Mouse (Mus musculus) intestine, embryonic 14.5 days (tissue): ENCODE results near the gene Cer1. TPM values are rescaled to one million over a fixed set of nuclear protein-coding genes. Genes with fewer than 3 reads are reported as not detected.
A peak's percentile ranks its signal among the peaks of the same experiment; 100 is the strongest.

ENCODE experiments used
- ATAC-seq: fragments of 200-750 bp; cut with Nextera tagmentation; replicated peaks from 2 replicates; pipeline ENCODE4 v1.8.0; 2017; ENCODE audit warnings: low read depth, moderate number of reproducible peaks, moderate TSS enrichment, moderate library complexity; ENCODE audit not compliant: low FRiP score, low TSS enrichment
- DNase-seq: peaks from one replicate; pipeline ENCODE4 v3.0.0-alpha.2; 2018; ENCODE audit warnings: low spot score
- H3K27ac ChIP-seq: fragments of 300-500 bp; sonication (generic); 2 replicates; pipeline ENCODE4 v1.5.1; 2014; ENCODE audit warnings: low read depth, mild to moderate bottlenecking, control low read depth
- H3K27me3 ChIP-seq: fragments of 300-500 bp; sonication (generic); replicated peaks from 2 replicates; pipeline ENCODE4 v1.6.1; 2014; ENCODE audit warnings: low read length, control low read depth; ENCODE audit not compliant: control insufficient read depth, insufficient read depth
- H3K36me3 ChIP-seq: fragments of 300-500 bp; sonication (generic); 2 replicates; pipeline ENCODE4 v1.6.1; 2014; ENCODE audit warnings: low read length, control low read depth; ENCODE audit not compliant: control insufficient read depth, insufficient read depth
- H3K4me1 ChIP-seq: fragments of 300-500 bp; sonication (generic); replicated peaks from 2 replicates; pipeline ENCODE4 v1.6.1; 2014; ENCODE audit warnings: low read length, control low read depth, mixed read lengths; ENCODE audit not compliant: control insufficient read depth, insufficient read depth
- H3K4me2 ChIP-seq: fragments of 300-500 bp; sonication (generic); 2 replicates; pipeline ENCODE4 v1.6.1; 2014; ENCODE audit warnings: low read length
- H3K4me3 ChIP-seq: fragments of 300-500 bp; sonication (generic); 2 replicates; pipeline ENCODE4 v1.5.1; 2014; ENCODE audit warnings: low read depth, low read length, control low read depth, mixed read lengths
- H3K9ac ChIP-seq: fragments of 300-500 bp; sonication (generic); 2 replicates; pipeline ENCODE4 v1.6.1; 2014; ENCODE audit warnings: mild to moderate bottlenecking, low read length
- H3K9me3 ChIP-seq: fragments of 300-500 bp; sonication (generic); 2 replicates; pipeline ENCODE4 v1.6.1; 2016; ENCODE audit warnings: low read length, control low read depth; ENCODE audit not compliant: control insufficient read depth
- WGBS: fragments of 180-500 bp; shearing (Covaris S2); extraction: QIAGEN DNeasy Blood & Tissue Kit; methylation state at CpG from one replicate; pipeline ENCODE4 v1.1.7; 2014; 5-methylcytosine and 5-hydroxymethylcytosine counted together
- polyA plus RNA-seq: library from polyadenylated mRNA; unstranded; fragments of >200 nt; fragmentation: Nextera tagmentation; extraction: Ambion mirVana; gene quantifications from 2 replicates; pipeline ENCODE4 v1.2.1, GENCODE M21; 2014

Gene Cer1
- polyA plus RNA-seq = 0.09 and 0.16 TPM in 2 replicates

- Histone ChIP-seq H3K36me3 (no peaks in the 10 kb centered on the region), H3K9me3 (no peaks in the 10 kb centered on the region), H3K9ac (no peak within 1 kb of the TSS), H3K4me3 (no peak within 1 kb of the TSS), H3K27me3 (no peaks in the 10 kb centered on the region), H3K4me2 (no peak within 1 kb of the TSS), H3K4me1 (no peaks in the 10 kb centered on the region; the same call in 1 of the 2 replicates), H3K27ac (no peak within 1 kb of the TSS)
- DNase-seq = no peak
- ATAC-seq = no peak
- WGBS = 62% methylated on average over 18 of the region's 19 CpGs
Measured at GRCm38 (mm10) chr4:82884636-82885534, at the start of gene Cer1. TSS of gene Cer1 (minus strand) at chr4:82885148.

DNA sequence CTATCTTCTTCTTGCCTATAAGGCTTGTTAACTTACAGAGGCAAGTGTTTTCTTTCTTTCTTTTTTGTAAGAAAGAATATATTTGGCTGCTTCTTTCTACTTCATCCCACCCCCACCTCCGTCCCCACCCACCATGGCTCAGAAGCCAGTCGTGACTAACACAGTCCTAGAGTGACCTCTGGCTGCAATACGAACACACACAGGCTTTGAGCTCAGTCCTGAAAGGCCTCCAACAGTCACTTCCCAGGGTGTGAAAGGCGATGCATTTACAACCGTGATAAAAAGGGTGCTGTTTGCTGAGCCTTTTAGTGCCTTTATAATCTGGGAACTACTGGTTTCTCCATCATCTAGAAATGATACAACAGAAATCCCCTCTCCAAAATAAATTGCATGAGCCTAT, 49.4 kb upstream of the Cer1 start:
- H3K4me1 ChIP-seq = no peaks in the 10 kb centered on the region
- no peak overlapping the region for H3K9ac ChIP-seq
- no peaks in the 10 kb centered on the region for H3K27me3 ChIP-seq
- H3K4me2 ChIP-seq = no peak overlapping the region
- DNase-seq (no peak), ATAC-seq (peak; percentile 87)
- H3K4me3 ChIP-seq = no peak overlapping the region
- peaks cover 6% of the 10 kb centered on the region; the same call in 1 of the 2 replicates for H3K36me3 ChIP-seq
- no peak overlapping the region for H3K27ac ChIP-seq
- WGBS = 24% methylated on average over 5 of the region's 5 CpGs
- H3K9me3 ChIP-seq = no peaks in the 10 kb centered on the region

GRCm38 (mm10) chr4:82933698-82934210, 48.8 kb upstream of the Cer1 start:
- Histone ChIP-seq H3K27ac (no peak overlapping the region), H3K27me3 (no peaks in the 10 kb centered on the region), H3K4me2 (peak overlapping the region; percentile 27), H3K9ac (no peak overlapping the region), H3K4me1 (no peaks in the 10 kb centered on the region), H3K4me3 (0 out of 2 replicates have a peak overlapping the region, but pooled peaks have one; percentile 4), H3K9me3 (no peaks in the 10 kb centered on the region), H3K36me3 (peaks cover 6% of the 10 kb centered on the region; the same call in 1 of the 2 replicates)
- DNase-seq (peak; percentile 88), ATAC-seq (0 out of 2 replicates have a peak, but pooled peaks have one; percentile 57)
- 18% methylated on average over 14 of the region's 14 CpGs for WGBS

DNA sequence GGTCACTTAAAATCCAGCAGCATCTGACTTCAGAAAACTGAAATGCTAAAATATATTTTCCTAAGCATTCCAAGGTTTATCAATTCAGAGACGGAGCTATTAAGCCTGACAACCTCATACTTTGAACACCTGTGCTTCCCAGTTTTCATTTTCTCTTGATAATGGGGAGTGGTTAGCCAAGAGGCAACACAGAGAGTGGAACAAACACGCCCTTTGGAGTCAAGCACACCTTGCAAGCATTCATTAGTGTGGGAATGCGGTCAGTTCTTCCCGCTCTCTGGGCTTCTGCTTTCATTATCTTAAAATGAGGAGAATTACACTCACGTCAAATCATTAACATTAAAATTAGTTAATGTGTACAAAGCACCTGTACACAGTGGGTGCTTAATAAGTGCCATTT, 45.1 kb upstream of the Cer1 start:
- Histone ChIP-seq H3K27me3 (no peaks in the 10 kb centered on the region), H3K9me3 (no peaks in the 10 kb centered on the region), H3K4me2 (no peak overlapping the region), H3K9ac (no peak overlapping the region), H3K36me3 (peaks cover 6% of the 10 kb centered on the region; the same call in 1 of the 2 replicates), H3K27ac (no peak overlapping the region), H3K4me1 (no peaks in the 10 kb centered on the region), H3K4me3 (no peak overlapping the region)
- DNase-seq (no peak), ATAC-seq (no peak)
- 82% methylated on average over 5 of the region's 5 CpGs for WGBS

GRCm38 (mm10) chr4:82921962-82922361, 37.0 kb upstream of the Cer1 start:
- DNase-seq (no peak), ATAC-seq (no peak)
- H3K27me3 ChIP-seq = no peaks in the 10 kb centered on the region
- peaks cover 14% of the 10 kb centered on the region for H3K36me3 ChIP-seq
- no peaks in the 10 kb centered on the region for H3K9me3 ChIP-seq
- no peak overlapping the region for H3K4me2 ChIP-seq
- WGBS = 48% methylated on average over 4 of the region's 4 CpGs
- no peak overlapping the region for H3K9ac ChIP-seq
- peaks cover 12% of the 10 kb centered on the region; the same call in 1 of the 2 replicates for H3K4me1 ChIP-seq
- no peak overlapping the region for H3K27ac ChIP-seq
- no peak overlapping the region for H3K4me3 ChIP-seq

GRCm38 (mm10) chr4:82918625-82919024, 33.7 kb upstream of the Cer1 start:
- Histone ChIP-seq H3K4me3 (no peak overlapping the region), H3K4me1 (peaks cover 12% of the 10 kb centered on the region; the same call in 1 of the 2 replicates), H3K27me3 (no peaks in the 10 kb centered on the region), H3K9me3 (no peaks in the 10 kb centered on the region), H3K4me2 (no peak overlapping the region), H3K27ac (no peak overlapping the region), H3K9ac (no peak overlapping the region), H3K36me3 (0 out of 2 replicates have a peak, but pooled peaks cover 7% of the 10 kb centered on the region)
- ATAC-seq (no peak), DNase-seq (no peak)
- 52% methylated on average over 2 of the region's 2 CpGs for WGBS

GRCm38 (mm10) chr4:82916678-82917050, 31.7 kb upstream of the Cer1 start:
- H3K27ac ChIP-seq = no peak overlapping the region
- ATAC-seq = no peak
- no peak for DNase-seq
- no peak overlapping the region for H3K4me2 ChIP-seq
- WGBS = 66% methylated on average over 5 of the region's 5 CpGs
- H3K27me3 ChIP-seq = no peaks in the 10 kb centered on the region
- no peaks in the 10 kb centered on the region for H3K9me3 ChIP-seq
- peaks cover 12% of the 10 kb centered on the region; the same call in 1 of the 2 replicates for H3K4me1 ChIP-seq
- no peak overlapping the region for H3K9ac ChIP-seq
- no peak overlapping the region for H3K4me3 ChIP-seq
- H3K36me3 ChIP-seq = peaks cover 20% of the 10 kb centered on the region

DNA sequence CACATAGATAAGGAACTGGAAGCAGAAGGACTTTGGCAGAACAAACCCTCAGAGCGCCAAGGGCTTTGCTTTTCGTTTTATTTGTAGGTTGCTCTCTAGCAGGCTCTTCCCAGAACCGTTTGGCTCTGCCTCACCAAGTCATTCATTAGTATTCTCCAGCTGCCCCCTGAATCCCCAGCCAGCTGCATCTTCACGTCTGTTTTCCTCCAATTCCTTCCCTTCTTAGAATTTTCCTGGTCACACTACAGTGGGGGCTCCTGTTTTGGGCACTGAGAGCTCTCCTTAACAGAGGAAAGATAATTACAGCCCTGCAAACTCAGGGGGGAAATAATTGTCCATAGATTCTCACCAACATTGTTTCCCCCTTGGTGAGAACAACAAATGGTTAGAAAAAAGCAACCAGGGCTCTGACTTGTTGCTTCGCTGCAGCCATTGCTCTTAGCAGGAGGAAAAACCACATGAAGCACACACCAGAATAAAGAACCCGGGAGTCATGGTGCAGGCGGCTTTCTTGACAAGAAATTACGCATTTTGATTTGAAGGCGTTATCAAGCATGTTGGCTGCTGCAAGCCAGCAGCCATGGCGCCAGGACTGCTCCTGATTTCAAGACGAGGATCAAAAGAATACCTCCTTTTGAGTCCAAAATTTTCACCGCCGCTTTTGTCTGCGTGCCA, 31.2 kb upstream of the Cer1 start:
- no peak overlapping the region for H3K9ac ChIP-seq
- H3K27me3 ChIP-seq = no peaks in the 10 kb centered on the region
- no peak overlapping the region for H3K4me3 ChIP-seq
- no peak overlapping the region for H3K27ac ChIP-seq
- DNase-seq (no peak), ATAC-seq (no peak)
- H3K4me2 ChIP-seq = no peak overlapping the region
- peaks cover 20% of the 10 kb centered on the region for H3K36me3 ChIP-seq
- 60% methylated on average over 14 of the region's 14 CpGs for WGBS
- H3K9me3 ChIP-seq = no peaks in the 10 kb centered on the region
- peaks cover 12% of the 10 kb centered on the region; the same call in 1 of the 2 replicates for H3K4me1 ChIP-seq
